Mouse (Mus musculus) heart, adult 2 months (tissue): ENCODE measurements around the gene Timm8b. TPM values are rescaled to one million over a fixed set of nuclear protein-coding genes. Genes with fewer than 3 reads are reported as not detected.

Experiments
- DNase-seq, 2 experiments: peaks; one replicate each; pipeline ENCODE4 v3.0.0; 2021
- H3K27ac ChIP-seq: fragments of 200-600 bp; 2 replicates; pipeline ENCODE4 v1.8.1; 2022
- H3K27me3 ChIP-seq: fragments of 200-500 bp; 2 replicates; pipeline ENCODE4 v1.6.1; 2012; ENCODE audit warnings: mild to moderate bottlenecking, low read length, inconsistent platforms, mixed read lengths; ENCODE audit not compliant: control insufficient read depth, insufficient read depth
- H3K36me3 ChIP-seq: fragments of 200-500 bp; 2 replicates; pipeline ENCODE4 v1.6.1; 2012; ENCODE audit warnings: low read length, inconsistent platforms; ENCODE audit not compliant: control insufficient read depth, insufficient read depth
- H3K4me1 ChIP-seq: fragments of 200-500 bp; 2 replicates; pipeline ENCODE4 v1.6.1; 2011; ENCODE audit warnings: low read length; ENCODE audit not compliant: control insufficient read depth, insufficient read depth
- H3K4me3 ChIP-seq: fragments of 200-600 bp; 2 replicates; pipeline ENCODE4 v1.8.1; 2022
- H3K79me2 ChIP-seq: fragments of 200-500 bp; replicated peaks from 2 replicates; pipeline ENCODE4 v1.6.1; 2012; ENCODE audit warnings: mild to moderate bottlenecking, inconsistent platforms, low read length, moderate library complexity, mixed read lengths; ENCODE audit not compliant: control insufficient read depth, insufficient read depth
- H3K9ac ChIP-seq: fragments of 200-500 bp; 2 replicates; pipeline ENCODE4 v1.6.1; 2012; ENCODE audit warnings: low read depth, mild to moderate bottlenecking, control low read depth, inconsistent platforms, low read length, mixed read lengths
- CTCF ChIP-seq: fragments of 200-600 bp; IDR thresholded peaks from 2 replicates; pipeline ENCODE4 v1.8.1; 2022; ENCODE audit warnings: antibody characterized with exemption, mild to moderate bottlenecking, moderate library complexity
- EP300 ChIP-seq: fragments of 200-500 bp; IDR thresholded peaks from 2 replicates; pipeline ENCODE4 v1.6.1; 2011; ENCODE audit warnings: low read depth, low read length, control low read depth; ENCODE audit not compliant: insufficient read depth
- POLR2A ChIP-seq: fragments of 200-500 bp; IDR thresholded peaks from 2 replicates; pipeline ENCODE4 v1.6.1; 2011; ENCODE audit warnings: mild to moderate bottlenecking, low read depth, low read length, control low read depth; ENCODE audit not compliant: insufficient read depth
- WGBS: fragments of 180-500 bp; shearing (Covaris S2); methylation state at CpG from one replicate; pipeline ENCODE4 v1.1.7; 2018; 5-methylcytosine and 5-hydroxymethylcytosine counted together
- intact Hi-C: fragments of 180-260 bp; cut with DNase I; formaldehyde crosslinking; loops from one replicate; pipeline ENCODE4 v1.15.1; 2025
- polyA plus RNA-seq: library from polyadenylated mRNA; depleted of rRNA; stranded (reverse); fragments of >200 nt; gene quantifications from 2 replicates; pipeline ENCODE4 v1.2.3, GENCODE M21; 2012; rRNA removed
- total RNA-seq, 2 experiments: library from RNA; stranded (reverse); gene quantifications; 2 replicates each; pipeline ENCODE4 v1.2.3; 2021

Timm8b gene
- total and polyA plus RNA-seq, 3 experiments, result 251 to 294 (median 289) TPM

- Histone ChIP-seq H3K4me3 (no peak overlapping the region), H3K27me3 (no peaks in the 10 kb centered on the region), H3K4me1 (no peaks in the 10 kb centered on the region), H3K9ac (no peak overlapping the region), H3K36me3 (no peaks in the 10 kb centered on the region; the same call in 1 of the 2 replicates), H3K79me2 (no peaks in the 10 kb centered on the region), H3K27ac (no peak overlapping the region)
- TF ChIP-seq CTCF (peak; percentile 32; the same call in 1 of the 2 replicates), EP300 (no peak)
- DNase-seq, result no peak
- intact Hi-C loops, result no loop called here
- WGBS, result 88% methylated on average over 6 of the region's 6 CpGs
Measured at GRCm38 (mm10) chr9:50632016-50632688, 28.4 kb downstream of the Timm8b start.

GRCm38 (mm10) chr9:50633059-50633458 is 29.3 kb downstream of the Timm8b start:
- 65% methylated on average over 2 of the region's 2 CpGs for WGBS
- TF ChIP-seq CTCF (peak; percentile 50), POLR2A (no peak)
- H3K79me2 ChIP-seq, result no peaks in the 10 kb centered on the region
- no peaks in the 10 kb centered on the region for H3K4me1 ChIP-seq
- H3K36me3 ChIP-seq, result no peaks in the 10 kb centered on the region; the same call in 1 of the 2 replicates
- H3K4me3 ChIP-seq, result no peak overlapping the region
- no peak overlapping the region for H3K9ac ChIP-seq
- no peaks in the 10 kb centered on the region for H3K27me3 ChIP-seq
- DNase-seq, result no peak
- no peak overlapping the region for H3K27ac ChIP-seq
- intact Hi-C loops, result no loop called here

- H3K79me2 ChIP-seq, result no peaks in the 10 kb centered on the region
- 93% methylated on average over 11 of the region's 11 CpGs for WGBS
- H3K4me3 ChIP-seq, result no peak overlapping the region
- H3K36me3 ChIP-seq, result no peaks in the 10 kb centered on the region; the same call in 1 of the 2 replicates
- no peak overlapping the region for H3K27ac ChIP-seq
- H3K9ac ChIP-seq, result no peak overlapping the region
- no peaks in the 10 kb centered on the region for H3K4me1 ChIP-seq
- H3K27me3 ChIP-seq, result no peaks in the 10 kb centered on the region
- intact Hi-C loops, result no loop called here
- TF ChIP-seq CTCF, result no peak
- TF ChIP-seq EP300, result no peak
- no peak for TF ChIP-seq POLR2A
- no peak for DNase-seq
Measured at GRCm38 (mm10) chr9:50634270-50634669, 30.6 kb downstream of the Timm8b start.

- Histone ChIP-seq H3K36me3 (peaks cover 3% of the 10 kb centered on the region), H3K27ac (no peak overlapping the region), H3K79me2 (no peaks in the 10 kb centered on the region), H3K27me3 (no peaks in the 10 kb centered on the region), H3K4me1 (no peaks in the 10 kb centered on the region), H3K4me3 (no peak overlapping the region), H3K9ac (no peak overlapping the region)
- intact Hi-C loops, result no loop called here
- WGBS, result 69% methylated on average over 10 of the region's 10 CpGs
- no peak for TF ChIP-seq EP300
- no peak for TF ChIP-seq CTCF
- TF ChIP-seq POLR2A, result no peak
- no peak for DNase-seq
Measured at GRCm38 (mm10) chr9:50646826-50647370, 43.2 kb downstream of the Timm8b start.

GRCm38 (mm10) chr9:50650503-50650902 is 46.8 kb downstream of the Timm8b start:
- Histone ChIP-seq H3K27ac (no peak overlapping the region), H3K9ac (no peak overlapping the region), H3K4me1 (no peaks in the 10 kb centered on the region), H3K36me3 (peaks cover 3% of the 10 kb centered on the region), H3K4me3 (no peak overlapping the region), H3K79me2 (no peaks in the 10 kb centered on the region), H3K27me3 (no peaks in the 10 kb centered on the region)
- no peak for DNase-seq
- 93% methylated on average over 10 of the region's 10 CpGs for WGBS
- intact Hi-C loops, result no loop called here
- no peak for TF ChIP-seq CTCF
- TF ChIP-seq EP300, result no peak
- TF ChIP-seq POLR2A, result no peak

Other genes starting within 250 kb of the Timm8b start
- 1 to 10 TPM in 1 of 2 experiments, under 1 TPM in 1; 0.82 to 2.0 TPM for gene Plet1, start 109.4 kb upstream of the Timm8b start, total RNA-seq
- gene Plet1, start 109.4 kb upstream of the Timm8b start, polyA plus RNA-seq, result 2.5 and 4.0 TPM in 2 replicates
- gene Pts, start 75.2 kb upstream of the Timm8b start, total RNA-seq, result 10 to 100 TPM; 24.8 to 30.2 TPM
- 28.7 and 63.3 TPM in 2 replicates for gene Pts, start 75.2 kb upstream of the Timm8b start, polyA plus RNA-seq
- 1 to 10 TPM; 1.0 to 1.2 TPM for gene Il18, start 49.1 kb upstream of the Timm8b start, total RNA-seq
- 0.53 and 1.6 TPM in 2 replicates for gene Il18, start 49.1 kb upstream of the Timm8b start, polyA plus RNA-seq
- under 1 TPM; 0.39 to 0.50 TPM for gene Bco2, start 48.7 kb upstream of the Timm8b start, total RNA-seq
- gene Bco2, start 48.7 kb upstream of the Timm8b start, polyA plus RNA-seq, result 0.32 and 0.33 TPM in 2 replicates
- gene Tex12, start 42.6 kb upstream of the Timm8b start, total RNA-seq, result not detected
- not detected in 2 replicates for gene Tex12, start 42.6 kb upstream of the Timm8b start, polyA plus RNA-seq
- gene Sdhd, start 98 bp upstream of the Timm8b start, total RNA-seq, result 100 to 1,000 TPM; 593 to 673 TPM
- gene Sdhd, start 98 bp upstream of the Timm8b start, polyA plus RNA-seq, result 722 and 984 TPM in 2 replicates
- under 1 TPM in 1 of 2 experiments, not detected in 1; 0.31 TPM for gene Pih1d2, start 13.4 kb downstream of the Timm8b start, total RNA-seq
- gene Pih1d2, start 13.4 kb downstream of the Timm8b start, polyA plus RNA-seq, result 0.50 and 0.66 TPM in 2 replicates
- 10 to 100 TPM; 11.9 to 13.2 TPM for gene Nkapd1, start 13.6 kb downstream of the Timm8b start, total RNA-seq
- gene Nkapd1, start 13.6 kb downstream of the Timm8b start, polyA plus RNA-seq, result 3.1 and 4.6 TPM in 2 replicates
- 100 to 1,000 TPM; 364 to 415 TPM for gene Dlat, start 55.9 kb downstream of the Timm8b start, total RNA-seq
- gene Dlat, start 55.9 kb downstream of the Timm8b start, polyA plus RNA-seq, result 175 and 243 TPM in 2 replicates
- gene Dixdc1, start 135.6 kb downstream of the Timm8b start, total RNA-seq, result 1 to 10 TPM; 3.4 to 5.4 TPM
- 2.6 and 4.9 TPM in 2 replicates for gene Dixdc1, start 135.6 kb downstream of the Timm8b start, polyA plus RNA-seq
- 1 to 10 TPM; 2.9 to 4.3 TPM for gene 2310030G06Rik, start 142.6 kb downstream of the Timm8b start, total RNA-seq
- 5.6 and 7.4 TPM in 2 replicates for gene 2310030G06Rik, start 142.6 kb downstream of the Timm8b start, polyA plus RNA-seq
- gene Cryab, start 147.4 kb downstream of the Timm8b start, total RNA-seq, result 1,000 to 10,000 TPM; 2,783 to 3,339 TPM
- 3,110 and 4,349 TPM in 2 replicates for gene Cryab, start 147.4 kb downstream of the Timm8b start, polyA plus RNA-seq
- gene Hspb2, start 148.4 kb downstream of the Timm8b start, total RNA-seq, result 100 to 1,000 TPM; 131 to 139 TPM
- 201 and 224 TPM in 2 replicates for gene Hspb2, start 148.4 kb downstream of the Timm8b start, polyA plus RNA-seq
- 1 to 10 TPM; 4.7 to 5.1 TPM for gene Fdxacb1, start 164.3 kb downstream of the Timm8b start, total RNA-seq
- gene Fdxacb1, start 164.3 kb downstream of the Timm8b start, polyA plus RNA-seq, result 3.4 and 5.2 TPM in 2 replicates
- gene Alg9, start 171.1 kb downstream of the Timm8b start, total RNA-seq, result 1 to 10 TPM; 9.6 to 9.9 TPM
- 13.4 and 19.9 TPM in 2 replicates for gene Alg9, start 171.1 kb downstream of the Timm8b start, polyA plus RNA-seq
- gene 1110032A03Rik, start 171.6 kb downstream of the Timm8b start, total RNA-seq, result 10 to 100 TPM; 11.8 to 12.1 TPM
- gene 1110032A03Rik, start 171.6 kb downstream of the Timm8b start, polyA plus RNA-seq, result 34.5 and 39.0 TPM in 2 replicates
- gene Ppp2r1b, start 241.4 kb downstream of the Timm8b start, total RNA-seq, result 10 to 100 TPM; 10.3 to 10.8 TPM
- gene Ppp2r1b, start 241.4 kb downstream of the Timm8b start, polyA plus RNA-seq, result 5.4 and 7.1 TPM in 2 replicates